Comparison of ENCODE assay signal across 8 mouse cellular contexts in genomic region chr17:15375224-15375623, GRCm38 (mm10). TPM values are rescaled to one million over a fixed set of nuclear protein-coding genes. Genes with fewer than 3 reads are reported as not detected.
A peak's percentile ranks its signal among the peaks of the same experiment; 100 is the strongest.
DNase-seq lines count a peak whose midpoint lies in the region; ATAC-seq and TF ChIP-seq lines count a peak whose summit lies in the region.

No protein-coding gene starts in this region.

- H3K4me1 ChIP-seq in heart, embryonic 12.5 days (replicated peaks), result peaks cover 33% of the 10 kb centered on the region
- H3K4me1 ChIP-seq in E14TG2a.4 (replicated peaks; ENCODE audit: low read depth, low read length), result peaks cover 82% of the 10 kb centered on the region
- peaks cover 27% of the 10 kb centered on the region for H3K4me1 ChIP-seq in heart, embryonic 16.5 days (ENCODE audit: control insufficient read depth, insufficient read depth, low read length)

- H3K4me3 ChIP-seq in heart, embryonic 12.5 days, result peak overlapping the region; percentile 70
- peak overlapping the region; percentile 85 for H3K4me3 ChIP-seq in E14TG2a.4 (replicated peaks; ENCODE audit: low read length)
- H3K4me3 ChIP-seq in heart, embryonic 16.5 days (ENCODE audit: low read length), result peak overlapping the region; percentile 66

- no peaks in the 10 kb centered on the region for H3K36me3 ChIP-seq in heart, embryonic 12.5 days
- H3K36me3 ChIP-seq in E14TG2a.4 (ENCODE audit: insufficient read depth, low read length), result peaks cover 24% of the 10 kb centered on the region
- H3K36me3 ChIP-seq in heart, embryonic 16.5 days (ENCODE audit: control insufficient read depth, insufficient read depth), result no peaks in the 10 kb centered on the region

- peak overlapping the region; percentile 76 for H3K9ac ChIP-seq in heart, embryonic 12.5 days
- peak overlapping the region; percentile 75 for H3K9ac ChIP-seq in heart, embryonic 16.5 days (ENCODE audit: low read length)

- no peak for DNase-seq in heart, adult 18-20 months
- DNase-seq in lung, postnatal 14 days, result peak; percentile 14
- no peak for DNase-seq in gastrocnemius, postnatal 36 days
- no peak for DNase-seq in thymus, postnatal 10 days (ENCODE audit: low spot score in 2 of 2)

- WGBS in heart, embryonic 12.5 days, result under 1% methylated on average over 18 of the region's 18 CpGs
- WGBS in heart, embryonic 16.5 days, result 0% methylated on average over 18 of the region's 18 CpGs

- H3K27ac ChIP-seq in heart, embryonic 12.5 days (ENCODE audit: poor library complexity, severe bottlenecking), result peak overlapping the region; percentile 40
- H3K27ac ChIP-seq in heart, embryonic 16.5 days (ENCODE audit: low read length), result peak overlapping the region; percentile 6

- H3K27me3 ChIP-seq in heart, embryonic 12.5 days (replicated peaks), result peaks cover 75% of the 10 kb centered on the region
- peaks cover 92% of the 10 kb centered on the region for H3K27me3 ChIP-seq in E14TG2a.4 (ENCODE audit: insufficient read depth, low read length)
- H3K27me3 ChIP-seq in heart, embryonic 16.5 days (ENCODE audit: control insufficient read depth, insufficient read depth, low read length), result peaks cover 60% of the 10 kb centered on the region

- TF ChIP-seq CTCF in E14TG2a.4 (conservative IDR thresholded peaks at IDR 0.05; ENCODE audit: low read length), result no peak

- no peak for ATAC-seq in heart, embryonic 12.5 days (ENCODE audit: insufficient number of reproducible peaks, low FRiP score)
- no peak for ATAC-seq in heart, embryonic 16.5 days (replicated peaks; ENCODE audit: extremely low read depth, insufficient read depth, low FRiP score)
- no peak for ATAC-seq in monocyte, adult 5-6 weeks (replicated peaks; ENCODE audit: insufficient number of reproducible peaks, low FRiP score, low TSS enrichment, poor library complexity, severe bottlenecking)

- intact Hi-C loops in gastrocnemius, postnatal 36 days (cut with DNase I), result no loop called here

- no peaks in the 10 kb centered on the region for H3K9me3 ChIP-seq in heart, embryonic 12.5 days (replicated peaks)
- no peaks in the 10 kb centered on the region for H3K9me3 ChIP-seq in E14TG2a.4 (ENCODE audit: low read length)
- no peaks in the 10 kb centered on the region for H3K9me3 ChIP-seq in heart, embryonic 16.5 days (replicated peaks; ENCODE audit: control insufficient read depth, low read length)

- H3K4me2 ChIP-seq in heart, embryonic 12.5 days, result peak overlapping the region; percentile 99
- peak overlapping the region; percentile 100 for H3K4me2 ChIP-seq in heart, embryonic 16.5 days (ENCODE audit: low read depth, low read length)

RNA-seq across cellular contexts. Expression of gene Dll1, which starts 1.4 kb away (rescaled TPM):
- 10.1 and 11.8 TPM in 2 replicates for polyA plus RNA-seq in heart, embryonic 12.5 days (2016; fragmentation: Nextera tagmentation; extraction: Ambion mirVana)
- 1 to 10 TPM; 4.6 to 5.6 TPM for total RNA-seq in heart, adult 18-20 months (2021)
- polyA plus RNA-seq in heart, embryonic 16.5 days (2015; fragmentation: Nextera tagmentation; extraction: Ambion mirVana), result 4.3 and 5.6 TPM in 2 replicates
- 1 to 10 TPM; 3.2 to 3.4 TPM for total RNA-seq in gastrocnemius, postnatal 36 days (2021)
- total RNA-seq in monocyte, adult 5-6 weeks (2017), result 0.19 to 1.4 TPM in 2 of 3 replicates, not detected in the other

RNA-seq across cellular contexts. Expression of gene Fam120b, which starts 20.8 kb away (rescaled TPM):
- 17.2 and 17.3 TPM in 2 replicates for polyA plus RNA-seq in heart, embryonic 12.5 days (2016; fragmentation: Nextera tagmentation; extraction: Ambion mirVana)
- total RNA-seq in heart, adult 18-20 months (2021), result 10 to 100 TPM; 11.9 to 12.8 TPM
- polyA plus RNA-seq in heart, embryonic 16.5 days (2015; fragmentation: Nextera tagmentation; extraction: Ambion mirVana), result 16.6 and 18.1 TPM in 2 replicates
- total RNA-seq in gastrocnemius, postnatal 36 days (2021), result 1 to 10 TPM; 7.8 to 9.9 TPM
- 25.5 to 42.6 TPM (median 29.4 TPM) in 3 replicates for total RNA-seq in monocyte, adult 5-6 weeks (2017)
